Mouse (Mus musculus): ENCODE measurements around the gene Tiam1. TPM values are rescaled to one million over a fixed set of nuclear protein-coding genes. Genes with fewer than 3 reads are reported as not detected.
A peak's percentile ranks its signal among the peaks of the same experiment; 100 is the strongest.

Gene Tiam1
- total RNA-seq, 1 experiment from 2014 or later = 18.4 TPM

GRCm38 (mm10) chr16:89897547-89898298 lies 245.8 kb downstream of the Tiam1 start:
- ATAC-seq (replicated peaks in 1 of 2; ENCODE audit: insufficient read depth in 1 of 2, low FRiP score in 2 of 2, low TSS enrichment in 1 of 2, low read depth in 1 of 2, poor library complexity in 2 of 2, severe bottlenecking in 2 of 2) = no peak

GRCm38 (mm10) chr16:89896885-89897546 lies 246.6 kb downstream of the Tiam1 start:
- 0 out of 4 replicates have a peak, but pooled peaks of 1 of the 2 experiments have one; percentile 25 for ATAC-seq (replicated peaks in 1 of 2; ENCODE audit: insufficient read depth in 1 of 2, low FRiP score in 2 of 2, low TSS enrichment in 1 of 2, low read depth in 1 of 2, poor library complexity in 2 of 2, severe bottlenecking in 2 of 2)

- ATAC-seq (replicated peaks in 1 of 2; ENCODE audit: insufficient read depth in 1 of 2, low FRiP score in 2 of 2, low TSS enrichment in 1 of 2, low read depth in 1 of 2, poor library complexity in 2 of 2, severe bottlenecking in 2 of 2) = no peak
These were observed 247.2 kb downstream of the Tiam1 start for GRCm38 (mm10) chr16:89896392-89896791.

- ATAC-seq (replicated peaks in 1 of 2; ENCODE audit: insufficient read depth in 1 of 2, low FRiP score in 2 of 2, low TSS enrichment in 1 of 2, low read depth in 1 of 2, poor library complexity in 2 of 2, severe bottlenecking in 2 of 2) = no peak
These were observed 248.3 kb downstream of the Tiam1 start for GRCm38 (mm10) chr16:89895283-89895682.

- ATAC-seq (replicated peaks in 1 of 2; ENCODE audit: insufficient read depth in 1 of 2, low FRiP score in 2 of 2, low TSS enrichment in 1 of 2, low read depth in 1 of 2, poor library complexity in 2 of 2, severe bottlenecking in 2 of 2) = no peak
These were observed 248.8 kb downstream of the Tiam1 start for GRCm38 (mm10) chr16:89894816-89895215.

- ATAC-seq (replicated peaks in 1 of 2; ENCODE audit: insufficient read depth in 1 of 2, low FRiP score in 2 of 2, low TSS enrichment in 1 of 2, low read depth in 1 of 2, poor library complexity in 2 of 2, severe bottlenecking in 2 of 2) = 0 out of 4 replicates have a peak, but pooled peaks have one; percentile 4 to 5
These were observed 252.9 kb downstream of the Tiam1 start for GRCm38 (mm10) chr16:89890515-89891189.

GRCm38 (mm10) chr16:89889890-89890462 lies 253.6 kb downstream of the Tiam1 start:
- ATAC-seq (replicated peaks in 1 of 2; ENCODE audit: insufficient read depth in 1 of 2, low FRiP score in 2 of 2, low TSS enrichment in 1 of 2, low read depth in 1 of 2, poor library complexity in 2 of 2, severe bottlenecking in 2 of 2) = peak; percentile 23 to 40

- ATAC-seq (replicated peaks in 1 of 2; ENCODE audit: insufficient read depth in 1 of 2, low FRiP score in 2 of 2, low TSS enrichment in 1 of 2, low read depth in 1 of 2, poor library complexity in 2 of 2, severe bottlenecking in 2 of 2) = no peak
These were observed 257.0 kb downstream of the Tiam1 start for GRCm38 (mm10) chr16:89886561-89886960.

- ATAC-seq (replicated peaks in 1 of 2; ENCODE audit: insufficient read depth in 1 of 2, low FRiP score in 2 of 2, low TSS enrichment in 1 of 2, low read depth in 1 of 2, poor library complexity in 2 of 2, severe bottlenecking in 2 of 2) = no peak
These were observed 257.9 kb downstream of the Tiam1 start for GRCm38 (mm10) chr16:89885661-89886060.

- no peak for ATAC-seq (replicated peaks in 1 of 2; ENCODE audit: insufficient read depth in 1 of 2, low FRiP score in 2 of 2, low TSS enrichment in 1 of 2, low read depth in 1 of 2, poor library complexity in 2 of 2, severe bottlenecking in 2 of 2)
These were observed 259.7 kb downstream of the Tiam1 start for GRCm38 (mm10) chr16:89883897-89884296.

GRCm38 (mm10) chr16:89882477-89883234 lies 260.9 kb downstream of the Tiam1 start:
- no peak for ATAC-seq (replicated peaks in 1 of 2; ENCODE audit: insufficient read depth in 1 of 2, low FRiP score in 2 of 2, low TSS enrichment in 1 of 2, low read depth in 1 of 2, poor library complexity in 2 of 2, severe bottlenecking in 2 of 2)

- no peak for ATAC-seq (replicated peaks in 1 of 2; ENCODE audit: insufficient read depth in 1 of 2, low FRiP score in 2 of 2, low TSS enrichment in 1 of 2, low read depth in 1 of 2, poor library complexity in 2 of 2, severe bottlenecking in 2 of 2)
These were observed 266.4 kb downstream of the Tiam1 start for GRCm38 (mm10) chr16:89877206-89877605.

GRCm38 (mm10) chr16:89876079-89876478 lies 267.5 kb downstream of the Tiam1 start:
- ATAC-seq (replicated peaks in 1 of 2; ENCODE audit: insufficient read depth in 1 of 2, low FRiP score in 2 of 2, low TSS enrichment in 1 of 2, low read depth in 1 of 2, poor library complexity in 2 of 2, severe bottlenecking in 2 of 2) = no peak

- no peak for ATAC-seq (replicated peaks in 1 of 2; ENCODE audit: insufficient read depth in 1 of 2, low FRiP score in 2 of 2, low TSS enrichment in 1 of 2, low read depth in 1 of 2, poor library complexity in 2 of 2, severe bottlenecking in 2 of 2)
These were observed 269.4 kb downstream of the Tiam1 start for GRCm38 (mm10) chr16:89874012-89874704.

GRCm38 (mm10) chr16:89872011-89872942 lies 271.3 kb downstream of the Tiam1 start:
- peak; percentile 84 to 86 for ATAC-seq (replicated peaks in 1 of 2; ENCODE audit: insufficient read depth in 1 of 2, low FRiP score in 2 of 2, low TSS enrichment in 1 of 2, low read depth in 1 of 2, poor library complexity in 2 of 2, severe bottlenecking in 2 of 2)

GRCm38 (mm10) chr16:89871382-89871781 lies 272.2 kb downstream of the Tiam1 start:
- ATAC-seq (replicated peaks in 1 of 2; ENCODE audit: insufficient read depth in 1 of 2, low FRiP score in 2 of 2, low TSS enrichment in 1 of 2, low read depth in 1 of 2, poor library complexity in 2 of 2, severe bottlenecking in 2 of 2) = no peak; a peak in 1 of 4 replicates

All from hematopoietic stem cell, adult 5-6 weeks (primary cell).